Mouse (Mus musculus) MEL (cell line): Measurements from ENCODE around the gene Wscd1. TPM values are rescaled to one million over a fixed set of nuclear protein-coding genes. Genes with fewer than 3 reads are reported as not detected.

ENCODE experiments used
- DNase-seq: peaks from one replicate; pipeline ENCODE4 v3.0.0; 2011; ENCODE audit warnings: low read depth, low spot score
- H3K27ac ChIP-seq: 2 replicates; pipeline ENCODE4 v1.5.1; 2012; ENCODE audit warnings: low read depth, mild to moderate bottlenecking, control low read depth, low read length, moderate library complexity; ENCODE audit not compliant: control insufficient read depth
- H3K27me3 ChIP-seq, 2 experiments: fragments of 150-350 bp in 1 of 2; sonication (generic) in 1 of 2; 2 replicates each; pipeline ENCODE4 v1.6.1; 2012; ENCODE audit warnings: low read length in 2 of 2, mild to moderate bottlenecking in 2 of 2, improper control_type of control experiment in 1 of 2, moderate library complexity in 1 of 2; ENCODE audit not compliant: insufficient read depth in 2 of 2, control insufficient read depth in 1 of 2
- H3K36me3 ChIP-seq, 2 experiments: 2 replicates each; pipeline ENCODE4 v1.6.1; 2012 to 2014; ENCODE audit warnings: low read length in 2 of 2, improper control_type of control experiment in 1 of 2, inconsistent platforms in 1 of 2, mild to moderate bottlenecking in 1 of 2; ENCODE audit not compliant: insufficient read depth in 2 of 2, control insufficient read depth in 1 of 2
- H3K4me1 ChIP-seq, 2 experiments: fragments of 150-350 bp in 1 of 2; sonication (generic) in 1 of 2; 2 replicates each; pipeline ENCODE4 v1.6.1; 2012; ENCODE audit warnings: low read length in 2 of 2, improper control_type of control experiment in 1 of 2, mild to moderate bottlenecking in 1 of 2; ENCODE audit not compliant: insufficient read depth in 2 of 2, control insufficient read depth in 1 of 2
- H3K4me3 ChIP-seq, 2 experiments: fragments of 150-350 bp in 1 of 2; sonication (generic) in 1 of 2; 2 replicates each; pipeline ENCODE4 v1.5.1; 2012; ENCODE audit warnings: low read depth in 2 of 2, low read length in 2 of 2, mild to moderate bottlenecking in 2 of 2, moderate library complexity in 2 of 2, control low read depth in 1 of 2, improper control_type of control experiment in 1 of 2; ENCODE audit not compliant: control insufficient read depth in 1 of 2, insufficient read depth in 1 of 2
- H3K79me2 ChIP-seq: 2 replicates; pipeline ENCODE4 v1.6.1; 2012; ENCODE audit warnings: mild to moderate bottlenecking, low read length, moderate library complexity; ENCODE audit not compliant: control insufficient read depth, poor library complexity, insufficient read depth
- H3K9ac ChIP-seq: 2 replicates; pipeline ENCODE4 v1.6.1; 2012; ENCODE audit warnings: low read depth, mild to moderate bottlenecking, control low read depth, low read length, moderate library complexity; ENCODE audit not compliant: control insufficient read depth, poor library complexity, severe bottlenecking
- H3K9me3 ChIP-seq: fragments of 150-350 bp; sonication (generic); replicated peaks from 2 replicates; pipeline ENCODE4 v1.6.1; 2012; ENCODE audit warnings: mild to moderate bottlenecking, low read length, improper control_type of control experiment, moderate library complexity; ENCODE audit not compliant: insufficient read depth
- CHD1 ChIP-seq: IDR thresholded peaks from 2 replicates; pipeline ENCODE4 v1.6.1; 2012; ENCODE audit warnings: low read depth, mild to moderate bottlenecking, inconsistent platforms, low read length, improper control_type of control experiment
- E2F4 ChIP-seq: IDR thresholded peaks from 2 replicates; pipeline ENCODE4 v1.6.1; 2011; ENCODE audit warnings: low read depth, low read length, improper control_type of control experiment, borderline replicate concordance
- EP300 ChIP-seq, 2 experiments: IDR thresholded peaks; 2 replicates each; pipeline ENCODE4 v1.6.1; 2011; ENCODE audit warnings: improper control_type of control experiment in 2 of 2, low read length in 2 of 2, low read depth in 1 of 2, mild to moderate bottlenecking in 1 of 2
- ETS1 ChIP-seq: IDR thresholded peaks from 2 replicates; pipeline ENCODE4 v1.6.1; 2012; ENCODE audit warnings: low read depth, mild to moderate bottlenecking, inconsistent platforms, low read length, improper control_type of control experiment, moderate library complexity
- GABPA ChIP-seq: IDR thresholded peaks from 2 replicates; pipeline ENCODE4 v1.6.1; 2012; ENCODE audit warnings: low read depth, mild to moderate bottlenecking, inconsistent platforms, low read length, improper control_type of control experiment, moderate library complexity
- HCFC1 ChIP-seq: IDR thresholded peaks from 2 replicates; pipeline ENCODE4 v1.6.1; 2012; ENCODE audit warnings: low read depth, mild to moderate bottlenecking, inconsistent platforms, low read length, improper control_type of control experiment, moderate library complexity
- KAT2A ChIP-seq: conservative IDR thresholded peaks from 2 replicates; pipeline ENCODE4 v1.6.1; 2012; ENCODE audit warnings: low read depth, low read length, improper control_type of control experiment, inconsistent platforms
- MEF2A ChIP-seq: IDR thresholded peaks from 2 replicates; pipeline ENCODE4 v1.6.1; 2014; ENCODE audit warnings: low read depth, mild to moderate bottlenecking, inconsistent platforms, low read length, improper control_type of control experiment; ENCODE audit not compliant: poor library complexity, insufficient replicate concordance, severe bottlenecking; ENCODE audit errors: extremely low read depth
- MXI1 ChIP-seq: IDR thresholded peaks from 2 replicates; pipeline ENCODE4 v1.6.1; 2011; ENCODE audit warnings: mild to moderate bottlenecking, low read depth, low read length, improper control_type of control experiment
- MYC ChIP-seq: IDR thresholded peaks from 2 replicates; pipeline ENCODE4 v1.6.1; 2011; ENCODE audit warnings: low read depth, mild to moderate bottlenecking, low read length, improper control_type of control experiment, moderate library complexity
- POLR2A ChIP-seq, 2 experiments: IDR thresholded peaks; 2 replicates each; pipeline ENCODE4 v1.6.1; 2011 to 2012; ENCODE audit warnings: low read length in 2 of 2, mild to moderate bottlenecking in 2 of 2, control low read depth in 1 of 2, improper control_type of control experiment in 1 of 2, low read depth in 1 of 2, moderate library complexity in 1 of 2; ENCODE audit not compliant: control insufficient read depth in 1 of 2, insufficient read depth in 1 of 2, poor library complexity in 1 of 2
- RAD21 ChIP-seq: IDR thresholded peaks from 2 replicates; pipeline ENCODE4 v1.6.1; 2011; ENCODE audit warnings: mild to moderate bottlenecking, low read depth, low read length, improper control_type of control experiment
- RCOR1 ChIP-seq: IDR thresholded peaks from 2 replicates; pipeline ENCODE4 v1.6.1; 2012; ENCODE audit warnings: low read depth, mild to moderate bottlenecking, inconsistent platforms, low read length, improper control_type of control experiment
- SMC3 ChIP-seq: IDR thresholded peaks from 2 replicates; pipeline ENCODE4 v1.6.1; 2011; ENCODE audit warnings: low read depth, low read length, improper control_type of control experiment
- TAL1 ChIP-seq: IDR thresholded peaks from 2 replicates; pipeline ENCODE4 v1.6.1; 2012; ENCODE audit warnings: mild to moderate bottlenecking, inconsistent platforms, low read length, moderate library complexity, mixed read lengths
- TCF12 ChIP-seq: IDR thresholded peaks from 2 replicates; pipeline ENCODE4 v1.6.1; 2014; ENCODE audit warnings: low read depth, mild to moderate bottlenecking, inconsistent platforms, low read length, improper control_type of control experiment, moderate library complexity
- UBTF ChIP-seq: IDR thresholded peaks from 2 replicates; pipeline ENCODE4 v1.6.1; 2012; ENCODE audit warnings: low read depth, mild to moderate bottlenecking, inconsistent platforms, low read length, improper control_type of control experiment, moderate library complexity, borderline replicate concordance; ENCODE audit not compliant: insufficient read depth
- USF1 ChIP-seq: IDR thresholded peaks from 2 replicates; pipeline ENCODE4 v1.6.1; 2014; ENCODE audit warnings: low read depth, mild to moderate bottlenecking, inconsistent platforms, low read length, improper control_type of control experiment, moderate library complexity
- ZC3H11A ChIP-seq: IDR thresholded peaks from 2 replicates; pipeline ENCODE4 v1.6.1; 2012; ENCODE audit warnings: low read depth, mild to moderate bottlenecking, inconsistent platforms, low read length, improper control_type of control experiment
- ZKSCAN1 ChIP-seq: IDR thresholded peaks from 2 replicates; pipeline ENCODE4 v1.6.1; 2012; ENCODE audit warnings: low read depth, mild to moderate bottlenecking, inconsistent platforms, low read length, improper control_type of control experiment, moderate library complexity
- ZMIZ1 ChIP-seq: IDR thresholded peaks from 2 replicates; pipeline ENCODE4 v1.6.1; 2012; ENCODE audit warnings: low read depth, mild to moderate bottlenecking, inconsistent platforms, low read length, improper control_type of control experiment, moderate library complexity
- ZNF384 ChIP-seq: IDR thresholded peaks from 2 replicates; pipeline ENCODE4 v1.6.1; 2012; ENCODE audit warnings: low read depth, mild to moderate bottlenecking, inconsistent platforms, low read length, improper control_type of control experiment
- polyA plus RNA-seq, 2 experiments: library from polyadenylated mRNA; stranded (reverse) in 1 of 2; unstranded in 1 of 2; fragments of >175 nt in 1 of 2; fragments of >200 nt in 1 of 2; gene quantifications; 2 replicates each; pipeline versions ENCODE4 v1.2.1 to v1.2.4; 2012; ENCODE audit warnings: low replicate concordance in 2 of 2, low read depth in 1 of 2; ENCODE audit not compliant: insufficient read length in 2 of 2, insufficient read depth in 1 of 2, missing spikeins in 1 of 2
- total RNA-seq: library from RNA; depleted of rRNA; stranded (reverse); fragments of 300-350 nt; gene quantifications from 2 replicates; pipeline ENCODE4 v1.2.3, GENCODE M21; 2012

Wscd1 gene
- total and polyA plus RNA-seq, 3 experiments: not detected

DNA sequence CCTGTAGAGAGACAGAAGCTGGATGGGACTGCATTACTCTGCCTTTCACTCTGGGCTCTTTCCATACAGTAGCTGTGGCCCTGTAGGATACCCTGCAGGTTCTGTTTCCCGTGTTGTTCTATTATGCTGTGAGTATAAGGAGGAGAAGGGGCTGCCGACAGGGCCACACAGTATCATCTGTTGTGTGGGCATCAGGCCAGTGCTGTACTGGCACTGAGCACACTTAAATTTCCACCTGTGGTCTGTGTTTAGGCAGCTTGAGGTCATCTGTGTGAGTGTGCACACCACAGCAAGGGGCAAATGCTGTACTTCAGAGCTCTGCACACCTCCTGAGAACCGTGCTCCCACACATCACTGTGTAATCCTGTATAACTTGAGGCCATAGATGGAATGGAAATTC is 18.0 kb downstream of the Wscd1 start:
- Histone ChIP-seq H3K27ac (no peak overlapping the region), H3K4me1 (no peaks in the 10 kb centered on the region), H3K36me3 (no peaks in the 10 kb centered on the region), H3K9ac (no peak overlapping the region), H3K9me3 (no peaks in the 10 kb centered on the region), H3K79me2 (no peaks in the 10 kb centered on the region), H3K27me3 (no peaks in the 10 kb centered on the region), H3K4me3 (no peak overlapping the region)
- TF ChIP-seq MYC (no peak), EP300 (IDR thresholded peaks at IDR 0.05; ENCODE audit: low read depth in 1 of 2, low read length in 2 of 2) (no peak), ZKSCAN1 (no peak), UBTF (no peak), USF1 (no peak), E2F4 (no peak), RAD21 (no peak), CHD1 (no peak), POLR2A (IDR thresholded peaks at IDR 0.05; ENCODE audit: control insufficient read depth in 1 of 2, insufficient read depth in 1 of 2, low read depth in 1 of 2, low read length in 2 of 2, poor library complexity in 1 of 2) (no peak), TAL1 (no peak), TCF12 (no peak), ZMIZ1 (no peak), MEF2A (no peak), MXI1 (no peak), ZNF384 (no peak), RCOR1 (no peak), ZC3H11A (no peak), GABPA (no peak), ETS1 (no peak), KAT2A (no peak)
- DNase-seq: no peak

- no peak for DNase-seq
- Histone ChIP-seq H3K27ac (no peak overlapping the region), H3K36me3 (no peaks in the 10 kb centered on the region), H3K4me1 (no peaks in the 10 kb centered on the region), H3K9ac (no peak overlapping the region), H3K27me3 (no peaks in the 10 kb centered on the region), H3K4me3 (no peak overlapping the region), H3K79me2 (no peaks in the 10 kb centered on the region), H3K9me3 (no peaks in the 10 kb centered on the region)
- TF ChIP-seq ZNF384 (no peak), HCFC1 (no peak), SMC3 (no peak)
Observed at GRCm38 (mm10) chr11:71769744-71770143, 20.0 kb downstream of the Wscd1 start.
